Mouse (Mus musculus): ENCODE data around the gene Fam90a1a. TPM values are rescaled to one million over a fixed set of nuclear protein-coding genes. Genes with fewer than 3 reads are reported as not detected.

Fam90a1a gene
- total and polyA plus RNA-seq, 3 experiments: not detected

GRCm38 (mm10) chr8:21995181-21995580, 36.7 kb downstream of the Fam90a1a start:
- Histone ChIP-seq H3K9ac (ENCODE audit: control insufficient read depth, low read depth, low read length, poor library complexity, severe bottlenecking) (no peak overlapping the region), H3K9me3 (replicated peaks; ENCODE audit: insufficient read depth, low read length) (no peaks in the 10 kb centered on the region), H3K4me1 (ENCODE audit: control insufficient read depth in 1 of 2, insufficient read depth in 2 of 2, low read length in 2 of 2) (no peaks in the 10 kb centered on the region), H3K79me2 (ENCODE audit: control insufficient read depth, insufficient read depth, low read length, poor library complexity) (no peaks in the 10 kb centered on the region), H3K36me3 (ENCODE audit: control insufficient read depth in 1 of 2, insufficient read depth in 2 of 2, low read length in 2 of 2) (peaks cover 0 to 19% of the 10 kb centered on the region in 2 experiments; a peak in 2 of 4 replicates), H3K27ac (ENCODE audit: control insufficient read depth, low read depth, low read length) (no peak overlapping the region), H3K27me3 (ENCODE audit: control insufficient read depth in 1 of 2, insufficient read depth in 2 of 2, low read length in 2 of 2) (no peaks in the 10 kb centered on the region), H3K4me3 (ENCODE audit: control insufficient read depth in 1 of 2, insufficient read depth in 1 of 2, low read depth in 2 of 2, low read length in 2 of 2) (no peak overlapping the region)
- TF ChIP-seq MAZ (IDR thresholded peaks at IDR 0.05; ENCODE audit: low read depth, low read length): no peak
- TF ChIP-seq EP300 (IDR thresholded peaks at IDR 0.05; ENCODE audit: low read depth in 1 of 2, low read length in 2 of 2): no peak
- no peak for TF ChIP-seq NRF1 (IDR thresholded peaks at IDR 0.05; ENCODE audit: insufficient read depth, low read depth, low read length, poor library complexity, severe bottlenecking)
- no peak for TF ChIP-seq RCOR1 (IDR thresholded peaks at IDR 0.05; ENCODE audit: low read depth, low read length)
- no peak for TF ChIP-seq E2F4 (IDR thresholded peaks at IDR 0.05; ENCODE audit: borderline replicate concordance, low read depth, low read length)
- no peak for TF ChIP-seq HCFC1 (IDR thresholded peaks at IDR 0.05; ENCODE audit: low read depth, low read length)
- no peak for TF ChIP-seq UBTF (IDR thresholded peaks at IDR 0.05; ENCODE audit: borderline replicate concordance, insufficient read depth, low read depth, low read length)
- no peak for TF ChIP-seq USF2 (IDR thresholded peaks at IDR 0.05; ENCODE audit: borderline replicate concordance in 1 of 2, insufficient read depth in 1 of 2, low read depth in 1 of 2, low read length in 2 of 2)
- no peak for TF ChIP-seq JUND (IDR thresholded peaks at IDR 0.05; ENCODE audit: low read depth, low read length)
- TF ChIP-seq ZNF384 (IDR thresholded peaks at IDR 0.05; ENCODE audit: low read depth, low read length): no peak
- peak; percentile 35 for DNase-seq (ENCODE audit: low read depth, low spot score)

GRCm38 (mm10) chr8:22004750-22005522, 46.4 kb downstream of the Fam90a1a start:
- H3K4me1 ChIP-seq (ENCODE audit: control insufficient read depth in 1 of 2, insufficient read depth in 2 of 2, low read length in 2 of 2): no peaks in the 10 kb centered on the region
- no peak overlapping the region for H3K9ac ChIP-seq (ENCODE audit: control insufficient read depth, low read depth, low read length, poor library complexity, severe bottlenecking)
- H3K27me3 ChIP-seq (ENCODE audit: control insufficient read depth in 1 of 2, insufficient read depth in 2 of 2, low read length in 2 of 2): no peaks in the 10 kb centered on the region
- TF ChIP-seq CHD2 (IDR thresholded peaks at IDR 0.05; ENCODE audit: low read length) (no peak), MAZ (IDR thresholded peaks at IDR 0.05; ENCODE audit: low read depth, low read length) (no peak)
- no peaks in the 10 kb centered on the region for H3K79me2 ChIP-seq (ENCODE audit: control insufficient read depth, insufficient read depth, low read length, poor library complexity)
- H3K9me3 ChIP-seq (replicated peaks; ENCODE audit: insufficient read depth, low read length): no peaks in the 10 kb centered on the region
- H3K4me3 ChIP-seq (ENCODE audit: control insufficient read depth in 1 of 2, insufficient read depth in 1 of 2, low read depth in 2 of 2, low read length in 2 of 2): no peak overlapping the region
- H3K36me3 ChIP-seq (ENCODE audit: control insufficient read depth in 1 of 2, insufficient read depth in 2 of 2, low read length in 2 of 2): peaks cover 0 to 17% of the 10 kb centered on the region in 2 experiments; a peak in 2 of 4 replicates
- H3K27ac ChIP-seq (ENCODE audit: control insufficient read depth, low read depth, low read length): no peak overlapping the region
- DNase-seq (ENCODE audit: low read depth, low spot score): no peak

- H3K27ac ChIP-seq (ENCODE audit: control insufficient read depth, low read depth, low read length): no peak overlapping the region
- H3K9me3 ChIP-seq (replicated peaks; ENCODE audit: insufficient read depth, low read length): no peaks in the 10 kb centered on the region
- H3K36me3 ChIP-seq (ENCODE audit: control insufficient read depth in 1 of 2, insufficient read depth in 2 of 2, low read length in 2 of 2): peaks cover 0 to 21% of the 10 kb centered on the region in 2 experiments; a peak in 2 of 4 replicates
- H3K79me2 ChIP-seq (ENCODE audit: control insufficient read depth, insufficient read depth, low read length, poor library complexity): no peaks in the 10 kb centered on the region
- DNase-seq (ENCODE audit: low read depth, low spot score): no peak
- no peak overlapping the region for H3K9ac ChIP-seq (ENCODE audit: control insufficient read depth, low read depth, low read length, poor library complexity, severe bottlenecking)
- no peaks in the 10 kb centered on the region for H3K27me3 ChIP-seq (ENCODE audit: control insufficient read depth in 1 of 2, insufficient read depth in 2 of 2, low read length in 2 of 2)
- no peak overlapping the region for H3K4me3 ChIP-seq (ENCODE audit: control insufficient read depth in 1 of 2, insufficient read depth in 1 of 2, low read depth in 2 of 2, low read length in 2 of 2)
- no peak for TF ChIP-seq TAL1 (IDR thresholded peaks at IDR 0.05; ENCODE audit: low read length)
- TF ChIP-seq MAZ (IDR thresholded peaks at IDR 0.05; ENCODE audit: low read depth, low read length): no peak
- no peak for TF ChIP-seq RAD21 (IDR thresholded peaks at IDR 0.05; ENCODE audit: low read depth, low read length)
- no peak for TF ChIP-seq JUND (IDR thresholded peaks at IDR 0.05; ENCODE audit: low read depth, low read length)
- TF ChIP-seq MAX (IDR thresholded peaks at IDR 0.05; ENCODE audit: low read length): no peak
- TF ChIP-seq E2F4 (IDR thresholded peaks at IDR 0.05; ENCODE audit: borderline replicate concordance, low read depth, low read length): no peak
- no peak for TF ChIP-seq POLR2AphosphoS2 (IDR thresholded peaks at IDR 0.05; ENCODE audit: low read length)
- TF ChIP-seq MYB (IDR thresholded peaks at IDR 0.05; ENCODE audit: low read depth, low read length): no peak
- TF ChIP-seq CHD2 (IDR thresholded peaks at IDR 0.05; ENCODE audit: low read length): no peak
- TF ChIP-seq MEF2A (IDR thresholded peaks at IDR 0.05; ENCODE audit: extremely low read depth, insufficient replicate concordance, low read depth, low read length, poor library complexity, severe bottlenecking): no peak
- TF ChIP-seq ZNF384 (IDR thresholded peaks at IDR 0.05; ENCODE audit: low read depth, low read length): no peak
- no peak for TF ChIP-seq RCOR1 (IDR thresholded peaks at IDR 0.05; ENCODE audit: low read depth, low read length)
- TF ChIP-seq GATA1 (IDR thresholded peaks at IDR 0.05; ENCODE audit: low read depth, low read length): no peak
- TF ChIP-seq HCFC1 (IDR thresholded peaks at IDR 0.05; ENCODE audit: low read depth, low read length): no peak
- no peak for TF ChIP-seq SMC3 (IDR thresholded peaks at IDR 0.05; ENCODE audit: low read depth, low read length)
- H3K4me1 ChIP-seq (ENCODE audit: control insufficient read depth in 1 of 2, insufficient read depth in 2 of 2, low read length in 2 of 2): no peaks in the 10 kb centered on the region
Observed at GRCm38 (mm10) chr8:22006423-22006822, 47.9 kb downstream of the Fam90a1a start.
